Comparison of ENCODE assay signal across 12 mouse cellular contexts in the genomic region with DNA sequence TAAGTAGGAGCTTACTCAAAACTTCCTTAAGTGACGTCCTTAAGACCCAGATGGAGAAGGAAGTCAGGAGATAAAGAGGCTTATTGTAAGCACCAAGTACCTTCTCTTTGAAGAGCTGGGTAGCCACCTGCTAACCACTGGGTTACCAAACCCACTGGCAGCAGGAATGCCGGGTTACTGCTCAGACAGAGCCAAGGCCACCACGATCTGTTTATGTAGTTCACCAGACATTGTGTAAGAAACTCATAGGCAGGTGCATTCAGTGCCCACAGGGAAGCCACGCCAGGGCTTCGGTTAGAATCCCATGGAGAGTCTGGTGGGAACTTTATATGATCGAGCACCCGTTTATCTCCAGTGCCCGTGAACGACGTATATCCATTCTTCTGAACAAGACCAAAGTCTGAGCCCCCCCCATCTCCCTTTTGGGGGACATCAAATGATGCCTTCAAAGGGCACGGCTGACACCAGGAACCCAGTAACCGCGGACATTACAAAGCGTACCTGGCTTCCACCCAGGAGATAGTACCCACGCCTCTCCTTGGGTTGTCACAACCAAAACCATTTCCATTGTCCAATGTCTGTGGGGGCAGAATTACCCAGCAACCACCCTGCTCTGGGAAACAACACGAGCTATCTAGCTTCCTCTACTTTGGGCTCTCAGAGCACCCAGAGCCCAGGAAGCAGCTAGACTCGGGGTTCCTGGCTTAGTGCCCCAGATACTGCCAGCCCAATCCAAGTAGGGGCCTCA. TPM values are rescaled to one million over a fixed set of nuclear protein-coding genes. Genes with fewer than 3 reads are reported as not detected.
DNase-seq lines count a peak whose midpoint lies in the region; ATAC-seq lines count a peak whose summit lies in the region.
"Had no signal": no experiment of that assay in that cellular context is flagged by ENCODE, and none has a peak within 500 bp of the region (broad histone marks: within the 10 kb centered on the region; RNA-seq: fewer than 3 reads in every experiment).

No protein-coding gene starts in this region.

- intact Hi-C loops in left cerebral cortex, postnatal 10 days (cut with DNase I), result no loop called here

- peaks cover 50% of the 10 kb centered on the region for H3K4me1 ChIP-seq in kidney, embryonic 16.5 days (ENCODE audit: insufficient read depth, low read length)
- H3K4me1 ChIP-seq in hindbrain, embryonic 13.5 days (replicated peaks), result peaks cover 50% of the 10 kb centered on the region
- peaks cover 42% of the 10 kb centered on the region for H3K4me1 ChIP-seq in neural tube, embryonic 15.5 days

- no peak overlapping the region for H3K4me2 ChIP-seq in kidney, embryonic 16.5 days (replicated peaks; ENCODE audit: low read depth, low read length)
- no peak overlapping the region for H3K4me2 ChIP-seq in hindbrain, embryonic 13.5 days
- H3K4me2 ChIP-seq in neural tube, embryonic 15.5 days, result no peak overlapping the region

- ATAC-seq in kidney, embryonic 16.5 days (ENCODE audit: low FRiP score, low TSS enrichment), result no peak
- ATAC-seq in hindbrain, embryonic 13.5 days (ENCODE audit: low FRiP score), result no peak
- no peak for ATAC-seq in neural tube, embryonic 15.5 days (ENCODE audit: low FRiP score)
- no peak for ATAC-seq in frontal cortex, adult (ENCODE audit: low TSS enrichment)
- ATAC-seq: inflammation-experienced regulatory T-cells, adult 6 months had no signal

- no peaks in the 10 kb centered on the region for H3K36me3 ChIP-seq in kidney, embryonic 16.5 days (ENCODE audit: insufficient read depth, low read length)
- H3K36me3 ChIP-seq in hindbrain, embryonic 13.5 days, result no peaks in the 10 kb centered on the region
- H3K36me3 ChIP-seq in neural tube, embryonic 15.5 days, result no peaks in the 10 kb centered on the region

- WGBS in kidney, embryonic 16.5 days, result 88% methylated on average over 17 of the region's 17 CpGs
- WGBS in hindbrain, embryonic 13.5 days, result 92% methylated on average over 17 of the region's 17 CpGs
- WGBS in neural tube, embryonic 15.5 days, result 86% methylated on average over 17 of the region's 17 CpGs

- no peak overlapping the region for H3K4me3 ChIP-seq in kidney, embryonic 16.5 days (ENCODE audit: low read length)
- no peak overlapping the region for H3K4me3 ChIP-seq in hindbrain, embryonic 13.5 days
- H3K4me3 ChIP-seq in neural tube, embryonic 15.5 days (replicated peaks), result no peak overlapping the region

- H3K9ac ChIP-seq in kidney, embryonic 16.5 days (replicated peaks; ENCODE audit: low read length), result 0 out of 2 replicates have a peak overlapping the region, but pooled peaks have one; percentile 22
- no peak overlapping the region for H3K9ac ChIP-seq in hindbrain, embryonic 13.5 days
- no peak overlapping the region for H3K9ac ChIP-seq in neural tube, embryonic 15.5 days (replicated peaks)

- no peak for DNase-seq in kidney, adult 18-20 months
- peak; percentile 58 for DNase-seq in thymus, postnatal 0 days (ENCODE audit: low spot score)
- DNase-seq in thymus, postnatal 10 days (ENCODE audit: low spot score in 2 of 2), result no peak
- DNase-seq in left cerebral cortex, postnatal 10 days (ENCODE audit: extremely low spot score in 1 of 2, low spot score in 2 of 2), result no peak
- DNase-seq: right cerebral cortex, postnatal 4 days had no signal

- no peaks in the 10 kb centered on the region for H3K27me3 ChIP-seq in kidney, embryonic 16.5 days (ENCODE audit: insufficient read depth, low read length)
- H3K27me3 ChIP-seq in hindbrain, embryonic 13.5 days, result 0 out of 2 replicates have a peak, but pooled peaks cover 4% of the 10 kb centered on the region
- H3K27me3 ChIP-seq in neural tube, embryonic 15.5 days (replicated peaks), result no peaks in the 10 kb centered on the region

- no peaks in the 10 kb centered on the region for H3K9me3 ChIP-seq in kidney, embryonic 16.5 days (ENCODE audit: low read length)
- H3K9me3 ChIP-seq in hindbrain, embryonic 13.5 days, result no peaks in the 10 kb centered on the region
- H3K9me3 ChIP-seq in neural tube, embryonic 15.5 days (replicated peaks), result no peaks in the 10 kb centered on the region

- H3K27ac ChIP-seq in kidney, embryonic 16.5 days (ENCODE audit: low read length), result peak overlapping the region; percentile 85
- peak overlapping the region; percentile 64 for H3K27ac ChIP-seq in hindbrain, embryonic 13.5 days
- peak overlapping the region; percentile 69 for H3K27ac ChIP-seq in neural tube, embryonic 15.5 days (replicated peaks)
- H3K27ac ChIP-seq: macrophage had no signal

RNA-seq across cellular contexts. Expression of a gene that starts 42.7 kb away (rescaled TPM):
- polyA plus RNA-seq in kidney, embryonic 16.5 days (2015; fragmentation: Nextera tagmentation; extraction: Ambion mirVana), result 3.5 and 3.9 TPM in 2 replicates
- polyA plus RNA-seq in thymus, postnatal 0 days (2015; fragmentation: Nextera tagmentation; extraction: Ambion mirVana), result 2.9 and 3.6 TPM in 2 replicates
- 1.6 and 1.8 TPM in 2 replicates for polyA plus RNA-seq in hindbrain, embryonic 13.5 days (2015; fragmentation: Nextera tagmentation; extraction: Ambion mirVana)
- polyA plus RNA-seq in neural tube, embryonic 15.5 days (2015; fragmentation: Nextera tagmentation; extraction: Ambion mirVana), result 0.88 and 1.4 TPM in 2 replicates
- 1 to 10 TPM; 2.4 to 3.4 TPM for total RNA-seq in left cerebral cortex, postnatal 10 days (2021)
- total RNA-seq: CH12.LX had no signal
- polyA plus RNA-seq: macrophage had no signal
